Mouse (Mus musculus): ENCODE measurements around the gene Ddc.

DNA sequence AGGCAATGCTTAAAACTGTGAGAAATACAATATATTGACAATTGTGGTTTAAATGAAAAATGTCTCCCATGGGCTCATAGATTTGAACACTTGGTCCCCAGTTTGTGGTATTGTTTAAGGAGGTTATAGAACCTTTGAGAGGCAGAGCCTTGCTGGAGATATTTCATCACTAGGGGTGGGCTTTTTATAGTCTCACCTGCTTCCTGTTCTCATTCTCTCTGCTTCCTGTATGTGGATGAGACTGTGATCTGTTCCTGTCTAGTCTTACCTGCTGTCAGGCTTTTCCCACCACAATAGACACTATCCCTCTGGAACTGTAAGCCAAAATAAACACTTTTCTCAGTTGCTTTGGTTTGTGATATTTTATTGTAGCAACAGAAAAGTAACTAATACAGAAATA, 71.5 kb downstream of the Ddc start:
- TF ChIP-seq MAX (IDR thresholded peaks at IDR 0.05; ENCODE audit: low read length) (no peak), CHD2 (IDR thresholded peaks at IDR 0.05; ENCODE audit: low read length) (no peak), CTCF (conservative IDR thresholded peaks at IDR 0.05 in 1 of 2, IDR thresholded peaks at IDR 0.05 in 1 of 2; ENCODE audit: low read depth in 2 of 2, low read length in 2 of 2) (no peak), USF2 (conservative IDR thresholded peaks at IDR 0.05; ENCODE audit: low read depth, low read length) (no peak), ZNF384 (IDR thresholded peaks at IDR 0.05; ENCODE audit: low read depth, low read length) (no peak), EP300 (IDR thresholded peaks at IDR 0.05; ENCODE audit: low read length) (no peak), NRF1 (IDR thresholded peaks at IDR 0.05; ENCODE audit: low read depth, low read length) (no peak), E2F4 (IDR thresholded peaks at IDR 0.05; ENCODE audit: insufficient replicate concordance, low read depth, low read length) (no peak), ETS1 (conservative IDR thresholded peaks at IDR 0.05; ENCODE audit: low read depth, low read length) (no peak), POLR2A (IDR thresholded peaks at IDR 0.05; ENCODE audit: low read depth, low read length) (no peak), ZC3H11A (IDR thresholded peaks at IDR 0.05; ENCODE audit: low read depth, low read length) (no peak), POLR2AphosphoS2 (IDR thresholded peaks at IDR 0.05; ENCODE audit: low read depth, low read length) (no peak), ZMIZ1 (IDR thresholded peaks at IDR 0.05; ENCODE audit: low read depth, low read length) (no peak)

Measured in CH12.LX (cell line).